Mouse (Mus musculus) cerebellum, postnatal 36 days (tissue): ENCODE measurements around the gene Zbtb20.

Experiments used
- DNase-seq, 2 experiments: peaks; one replicate each; pipeline ENCODE4 v3.0.0; 2021 to 2022; ENCODE audit warnings: mixed read lengths in 2 of 2

The Zbtb20 gene

DNA sequence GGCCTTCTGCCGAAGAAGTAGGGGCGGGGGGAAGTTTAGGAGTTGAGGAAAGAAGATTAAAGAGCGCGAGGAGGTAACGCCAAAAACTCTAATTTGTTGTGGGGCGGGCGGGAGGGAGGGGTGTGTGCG is at the start of gene Zbtb20:
Gene Zbtb20 (plus strand): TSS at position 30 of the 129 bp plus-strand sequence.
- no peak for DNase-seq

DNA sequence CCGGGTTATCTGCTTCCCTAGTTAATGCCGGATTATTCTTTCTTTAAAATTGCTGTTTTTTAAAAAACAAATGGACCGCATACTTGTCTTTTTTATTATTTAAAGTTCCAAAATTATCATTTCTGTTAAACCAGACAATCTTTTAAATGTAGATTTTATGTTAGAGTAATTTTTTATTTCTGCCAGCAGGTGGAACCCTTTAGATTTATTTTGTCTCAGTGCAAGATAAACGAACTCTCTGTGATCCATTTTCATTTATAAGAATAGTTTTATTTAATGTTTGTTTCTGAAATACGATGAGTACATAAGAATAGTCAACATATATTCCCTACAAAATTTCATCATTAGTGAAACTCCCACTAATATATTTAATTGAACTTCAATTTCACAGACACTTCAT is 39.7 kb upstream of the Zbtb20 start:
- no peak for DNase-seq

DNA sequence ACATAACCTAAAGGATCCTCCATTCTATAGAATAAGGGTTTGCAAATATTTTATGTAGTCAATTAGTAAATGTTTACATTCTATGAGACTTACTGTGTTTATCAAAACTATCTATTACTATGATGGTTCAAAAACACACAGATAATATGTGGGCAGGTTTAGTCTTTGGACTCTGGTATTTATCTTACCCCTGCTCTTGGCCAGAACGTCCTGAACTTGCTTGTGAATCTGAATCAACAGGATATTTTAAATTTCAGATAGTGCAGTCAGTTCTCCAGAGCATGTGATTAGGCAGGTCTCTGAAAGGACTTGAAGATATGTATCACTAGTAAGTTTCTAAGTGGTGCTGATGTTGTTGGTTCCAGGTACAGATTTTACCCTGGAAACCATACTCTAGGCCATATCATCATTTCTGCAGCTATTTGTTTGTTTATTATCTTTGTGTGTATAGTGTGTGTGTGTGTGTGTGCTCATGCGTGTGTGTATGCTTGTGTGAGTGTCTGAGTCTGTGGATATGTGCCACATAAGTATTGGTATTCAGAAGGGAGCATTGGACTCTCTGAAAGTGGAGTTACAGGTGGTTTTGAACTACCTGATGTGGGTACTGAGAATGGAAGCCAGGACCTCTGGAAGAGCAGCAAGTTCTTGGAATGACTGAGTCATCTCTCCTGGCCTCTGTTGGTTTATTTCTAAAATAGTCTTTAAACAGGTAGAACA is 39.1 kb upstream of the Zbtb20 start:
- no peak for DNase-seq

DNA sequence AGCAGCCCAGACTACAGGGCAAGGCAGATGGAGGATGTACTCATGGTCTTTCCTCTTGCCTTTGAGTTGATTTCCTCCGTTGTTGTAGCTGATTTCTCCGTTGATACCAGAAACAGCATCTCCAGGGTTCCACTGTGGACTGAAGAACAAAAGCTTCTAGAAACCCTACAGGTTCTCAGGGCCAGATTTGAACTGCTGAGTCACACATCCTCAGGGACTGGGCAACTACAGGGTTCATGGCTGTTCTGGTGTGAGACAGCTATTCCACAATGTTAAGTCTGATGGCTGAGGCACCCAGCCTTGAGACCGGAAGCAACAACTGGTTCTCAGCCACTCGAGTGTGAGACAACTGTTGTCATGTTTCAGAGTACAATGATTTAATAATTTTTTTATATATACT is 37.5 kb upstream of the Zbtb20 start:
- no peak for DNase-seq

DNA sequence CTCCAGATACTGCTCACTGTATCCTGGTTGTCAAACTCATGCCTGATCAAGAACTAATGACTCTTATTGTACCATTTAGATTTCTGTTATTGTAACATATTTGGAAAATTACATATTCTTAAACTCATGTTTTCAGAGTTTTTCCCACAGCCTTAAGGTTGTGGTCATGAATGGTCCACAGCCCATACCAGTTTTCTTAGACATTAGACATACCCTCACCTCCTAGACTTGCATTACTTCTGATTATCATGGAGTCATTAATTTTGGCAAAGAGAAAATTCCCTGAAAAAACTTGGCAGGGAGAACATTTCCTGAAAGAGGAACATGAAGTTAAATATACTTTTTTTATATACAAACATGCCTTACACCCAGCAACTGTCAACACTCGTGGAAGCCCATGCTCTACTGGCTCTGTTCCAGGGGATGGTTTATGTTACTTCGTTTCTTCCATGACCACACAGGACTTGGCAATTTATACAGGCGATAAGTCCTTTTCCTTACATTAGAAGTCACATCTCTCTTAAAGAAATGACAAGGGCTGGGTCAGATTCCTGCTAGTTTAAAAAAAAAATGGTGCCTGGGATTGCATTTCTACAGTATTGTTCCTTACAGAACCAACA is 18.0 kb upstream of the Zbtb20 start:
- DNase-seq: no peak

DNA sequence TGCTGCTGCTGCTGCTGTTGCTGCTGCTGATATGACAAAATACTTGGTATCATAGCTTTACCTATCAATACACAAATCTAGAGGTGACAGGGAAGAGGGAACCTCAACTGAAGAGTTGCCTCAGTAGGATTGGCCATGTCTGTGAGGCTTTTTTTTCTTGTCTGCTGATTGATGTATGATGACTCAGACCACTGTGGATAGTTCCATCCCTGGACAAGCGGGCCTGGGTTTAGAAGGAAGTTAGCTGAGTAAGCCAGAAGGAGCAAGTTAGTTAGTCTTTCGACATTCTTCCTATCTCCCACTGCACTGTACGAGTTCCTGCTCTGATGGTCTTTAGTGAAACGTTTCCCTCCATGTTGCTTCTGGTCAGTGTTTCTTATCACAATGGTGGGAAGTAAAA is 16.4 kb upstream of the Zbtb20 start:
- DNase-seq: no peak

DNA sequence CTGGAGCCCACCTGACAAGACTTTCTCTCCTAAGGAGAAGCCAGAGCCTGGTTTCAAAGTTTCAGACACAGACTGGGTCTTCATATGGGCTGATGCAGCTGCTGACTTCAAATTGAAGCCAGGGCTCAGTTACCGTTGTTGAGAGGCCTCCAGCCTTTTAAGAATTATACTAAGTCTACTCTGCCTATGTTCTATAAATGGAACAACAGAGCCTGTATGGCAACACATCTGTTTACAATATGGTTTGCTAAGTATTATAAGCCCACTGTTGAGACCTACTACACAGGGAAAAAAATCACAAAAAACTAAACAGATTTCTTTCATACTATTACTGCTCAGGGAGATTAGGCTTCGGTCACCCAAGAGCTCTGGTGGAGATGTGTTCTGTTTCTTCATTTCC is 12.4 kb upstream of the Zbtb20 start:
- DNase-seq: no peak

DNA sequence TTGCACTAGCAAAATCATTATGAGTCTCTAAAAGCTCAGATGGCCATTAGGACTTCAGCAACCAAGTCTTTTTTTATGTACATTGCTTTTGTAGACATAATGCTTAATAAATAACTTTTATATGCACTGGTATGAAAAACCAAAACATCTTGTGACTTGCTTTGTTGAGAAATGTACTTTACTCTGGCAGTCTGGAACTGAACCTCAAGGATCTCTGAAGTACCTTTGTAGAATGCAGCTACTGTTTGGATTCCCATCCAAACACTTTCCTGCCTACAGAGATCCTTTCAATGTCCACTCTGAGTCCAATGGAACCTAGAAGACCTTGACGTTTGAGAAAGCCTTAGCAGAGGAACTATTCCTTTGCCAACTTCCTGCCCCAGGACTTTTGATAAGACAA is 9.6 kb upstream of the Zbtb20 start:
- DNase-seq: no peak

DNA sequence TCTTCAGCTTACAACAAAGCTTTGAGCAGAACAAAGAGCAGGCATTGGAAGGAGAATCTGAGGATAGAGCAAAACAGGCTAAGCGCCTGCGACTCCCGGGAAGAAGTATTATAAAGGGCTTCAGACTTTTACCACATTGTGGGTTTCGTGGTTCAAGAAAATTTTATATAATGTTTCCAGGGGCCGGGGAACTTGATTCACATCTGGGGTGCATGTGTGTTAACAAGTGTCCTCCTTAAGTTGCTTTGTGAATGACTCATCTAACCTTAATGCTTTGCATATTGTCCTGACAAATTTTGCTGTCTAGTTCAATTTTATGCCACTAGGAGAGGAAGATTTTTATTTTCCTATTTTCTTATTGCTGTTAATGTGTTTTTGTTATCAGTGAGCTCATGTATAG is 3.6 kb upstream of the Zbtb20 start:
- no peak for DNase-seq

DNA sequence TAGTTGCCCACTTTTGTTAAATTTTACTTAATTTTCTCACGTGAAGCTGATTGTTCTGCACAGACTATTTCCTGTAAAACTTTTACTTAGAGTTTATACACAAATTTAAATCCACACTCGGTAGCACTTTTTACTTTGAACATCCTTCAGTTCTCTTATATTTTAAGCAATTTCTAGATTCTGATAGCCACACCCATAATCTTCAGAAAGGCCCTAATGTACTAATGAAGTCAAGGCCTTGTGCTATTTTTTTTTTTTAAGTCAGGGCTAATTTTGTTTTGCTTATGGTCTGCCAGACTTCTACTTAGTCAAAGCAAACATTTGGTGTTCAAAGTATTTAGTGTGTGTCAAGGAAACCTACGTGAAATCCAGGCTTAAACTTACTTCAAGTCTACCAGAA is 1.7 kb upstream of the Zbtb20 start:
- DNase-seq: no peak

DNA sequence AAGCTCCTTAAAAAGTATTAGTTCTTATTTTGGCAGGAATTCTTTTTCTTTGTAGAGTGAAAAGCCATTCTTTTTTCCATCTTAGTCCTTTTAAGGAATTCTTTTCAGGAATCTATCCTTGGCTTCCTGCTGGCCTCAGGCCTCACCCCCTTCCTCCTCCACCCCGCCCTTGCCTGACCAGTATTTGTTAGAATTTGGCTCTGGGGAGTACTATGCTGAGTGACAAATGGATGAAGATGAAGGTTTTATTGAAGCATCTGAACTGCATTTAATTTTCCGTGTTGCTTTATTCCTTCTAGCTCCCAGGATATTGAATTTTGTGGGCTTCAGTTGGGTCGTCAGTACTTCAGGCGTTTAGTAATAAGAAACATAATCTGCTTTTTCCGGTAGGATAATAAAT is 1.2 kb upstream of the Zbtb20 start:
- DNase-seq: peak in 1 of 2 experiments; percentile 31

DNA sequence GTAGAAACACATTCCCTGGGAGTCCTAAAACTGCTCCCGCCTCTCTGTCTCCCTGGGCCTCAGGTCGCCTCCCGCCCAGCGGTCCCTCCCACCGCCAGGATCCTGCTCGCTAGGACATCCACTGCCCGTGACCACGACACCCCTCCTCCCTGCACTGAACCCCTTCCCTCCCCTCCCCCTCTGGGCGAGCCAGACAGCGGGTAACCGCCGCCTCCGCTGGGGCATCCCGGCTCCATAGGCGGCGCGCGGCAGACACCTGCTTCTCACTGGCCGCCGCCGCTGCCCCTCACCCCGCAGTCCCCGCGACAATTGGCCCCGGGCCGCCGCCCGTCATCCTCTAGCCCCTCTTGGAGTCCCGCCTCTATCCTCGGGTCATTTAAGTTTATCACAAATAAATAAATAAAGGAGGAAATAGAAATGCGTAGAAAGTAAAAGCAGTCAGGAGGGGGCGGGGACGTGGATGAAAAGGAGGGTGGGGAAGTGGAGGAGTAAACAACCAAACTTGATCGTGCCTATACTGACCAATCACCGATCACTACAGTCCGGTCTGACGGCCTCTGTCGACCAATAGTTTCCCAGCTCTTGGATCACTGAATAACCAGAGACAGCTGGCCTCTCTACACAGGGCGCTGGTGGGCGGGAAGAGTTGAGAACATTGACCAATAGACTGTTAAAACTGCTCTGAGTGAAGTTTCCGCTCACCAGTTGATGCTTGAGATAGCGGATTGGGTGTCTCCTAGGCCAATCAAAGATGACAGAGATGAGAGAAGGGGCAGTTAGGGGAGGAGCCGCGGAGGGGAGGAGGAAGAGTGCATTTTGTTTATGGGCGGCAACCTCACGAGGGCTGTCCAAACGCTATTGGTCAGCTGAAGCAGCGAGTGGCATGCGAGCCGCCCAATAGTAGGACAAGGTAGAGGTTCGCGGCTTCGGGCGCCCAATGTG is 500 bp upstream of the Zbtb20 start:
- DNase-seq: peak; percentile 97 to 100

DNA sequence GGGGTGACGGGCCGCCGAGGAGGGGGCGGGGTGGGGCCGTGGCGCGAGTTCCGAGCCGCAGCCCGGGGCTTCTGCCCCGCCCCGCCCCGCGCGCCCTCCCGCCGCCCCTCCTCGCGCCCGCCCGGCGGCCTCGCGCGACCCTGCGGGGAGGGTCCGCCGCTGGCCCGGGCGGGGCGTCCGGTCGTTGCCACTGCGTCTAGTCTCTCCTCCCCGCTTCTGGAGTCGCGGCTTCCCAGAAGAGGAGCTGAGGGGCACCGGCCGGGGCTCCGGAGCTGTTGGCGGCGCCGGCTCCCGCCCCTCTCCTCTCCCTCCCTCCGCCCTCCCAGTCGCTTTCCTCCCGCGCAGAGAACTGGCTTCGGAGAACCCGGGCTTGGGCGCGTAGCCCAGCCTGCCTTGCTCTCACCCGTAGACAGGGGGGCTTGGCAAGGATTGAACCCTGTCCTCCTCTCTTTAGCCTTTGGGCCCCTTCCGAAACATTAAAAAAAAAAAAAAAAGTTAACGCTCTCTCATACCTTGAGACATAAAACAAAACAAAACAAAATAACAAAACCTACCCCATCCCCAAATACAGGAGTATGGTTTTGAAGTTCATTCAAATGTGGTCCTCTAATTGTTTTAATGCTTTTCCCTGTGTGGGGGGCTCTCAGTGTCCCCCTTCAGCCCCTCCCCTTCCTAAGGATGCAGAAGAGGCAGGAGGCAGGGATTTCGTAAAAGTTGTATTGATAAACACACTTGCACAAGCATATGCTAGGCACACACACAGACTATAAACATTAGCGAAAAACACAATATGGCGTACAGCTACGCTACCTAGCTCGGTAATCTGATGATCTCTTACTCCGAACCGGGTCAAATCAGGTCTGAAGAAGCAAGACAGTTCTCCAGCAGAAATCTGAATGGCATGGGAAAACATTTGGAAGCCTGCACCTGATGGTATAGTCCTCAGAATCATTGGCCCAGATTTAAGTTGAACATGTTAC is 630 bp downstream of the Zbtb20 start:
- peak; percentile 73 to 82 for DNase-seq

DNA sequence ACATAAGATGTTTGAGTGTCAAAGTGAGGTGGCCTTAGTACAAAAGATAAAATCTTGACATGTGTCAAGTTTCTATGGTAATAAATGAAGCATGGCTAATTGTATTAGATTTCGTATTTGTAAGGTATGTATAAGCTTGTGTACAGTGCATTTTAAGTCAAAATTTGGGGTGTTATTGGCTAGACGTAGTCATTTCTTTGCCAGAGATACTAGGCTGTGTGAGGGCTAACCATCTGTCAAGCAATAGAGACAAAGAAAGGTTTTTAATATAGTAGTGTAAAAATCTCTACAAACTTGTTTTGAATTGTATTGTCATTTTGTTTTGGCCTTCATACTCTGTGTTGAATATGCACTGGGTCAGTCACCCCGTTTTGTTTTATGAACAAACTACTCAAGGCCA is 4.4 kb downstream of the Zbtb20 start:
- DNase-seq: peak in 1 of 2 experiments; percentile 21

DNA sequence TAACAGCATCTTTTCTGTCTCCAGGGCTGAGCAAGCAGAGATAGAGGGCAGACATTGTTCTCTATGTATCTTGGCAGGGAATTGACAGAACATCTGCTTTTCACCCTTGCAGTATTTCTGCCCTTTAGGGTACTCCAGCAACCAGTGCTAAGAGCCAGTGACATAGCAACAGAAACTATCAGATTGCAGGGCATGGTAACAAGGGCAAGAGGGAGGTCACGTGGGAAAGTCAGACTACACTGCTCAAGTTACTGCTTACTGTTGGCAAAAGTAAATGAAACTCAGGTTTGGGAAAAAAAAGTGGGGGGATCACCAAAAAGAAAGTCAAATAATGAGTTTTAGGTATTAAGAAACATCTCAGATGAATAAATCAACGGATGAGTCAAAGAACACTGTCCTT is 9.9 kb downstream of the Zbtb20 start:
- DNase-seq: no peak

DNA sequence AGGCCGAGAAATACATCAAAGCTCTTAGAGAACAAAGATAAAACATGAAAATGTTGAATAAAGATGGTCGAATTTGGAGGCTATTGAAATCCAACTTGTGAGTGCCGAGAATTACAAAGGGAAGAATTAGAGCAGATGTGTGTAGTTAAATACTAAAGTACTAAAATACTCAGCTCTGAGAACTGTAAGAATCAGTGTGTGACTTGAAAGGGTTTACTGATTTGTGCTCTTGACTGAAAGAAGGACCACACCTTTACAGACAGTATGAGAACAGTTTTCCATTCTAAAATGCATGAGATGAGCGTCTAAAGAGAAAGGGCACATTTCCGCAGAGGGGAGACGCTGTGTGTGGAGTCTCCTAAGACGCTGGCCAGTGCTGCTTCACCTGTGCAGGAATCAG is 10.3 kb downstream of the Zbtb20 start:
- DNase-seq: no peak

DNA sequence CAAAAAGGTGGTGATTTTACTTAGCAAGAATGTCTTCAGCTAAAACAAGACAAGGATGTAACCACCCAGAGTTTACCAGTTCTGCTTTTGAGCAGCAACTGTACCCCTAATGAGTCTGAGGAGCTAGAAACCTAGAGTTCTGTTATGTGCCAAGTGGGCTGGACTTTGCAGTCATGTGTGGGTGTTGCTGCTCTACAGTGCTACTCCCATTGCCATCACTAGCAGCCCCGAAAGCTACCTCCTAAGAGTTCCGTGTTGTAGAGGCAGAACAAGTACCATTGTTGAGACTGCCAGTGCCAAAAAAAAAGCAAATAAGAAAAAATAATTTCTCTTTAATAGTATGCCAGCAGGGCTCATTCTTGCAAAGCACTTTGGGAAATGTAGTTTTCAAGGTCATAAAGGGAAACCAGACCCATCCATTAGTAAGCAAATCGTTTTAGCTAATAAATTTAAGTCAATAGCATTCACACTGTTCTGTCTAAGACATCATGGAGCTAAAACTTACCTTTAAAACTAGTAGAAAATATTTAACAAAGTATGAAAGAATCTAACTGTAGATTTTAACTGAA is 21.5 kb downstream of the Zbtb20 start:
- DNase-seq: no peak

DNA sequence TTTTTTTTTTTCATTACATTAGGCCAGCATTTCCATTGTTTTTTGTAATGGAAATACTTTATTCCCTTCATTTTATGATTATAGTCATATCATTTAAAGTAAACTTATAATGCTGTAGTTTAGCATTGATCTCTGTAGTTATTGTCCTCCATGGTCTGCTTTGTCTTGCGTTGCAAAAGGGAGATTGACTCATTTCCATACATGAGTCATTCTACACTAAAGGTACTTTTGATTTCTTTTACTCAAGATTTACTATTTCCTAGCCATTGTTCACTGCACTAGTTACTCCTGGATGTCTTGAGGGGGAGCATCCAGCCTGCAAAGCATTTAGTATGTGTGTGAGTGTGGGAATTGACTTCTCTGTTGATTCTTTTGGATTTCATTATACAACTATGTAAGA is 24.6 kb downstream of the Zbtb20 start:
- no peak for DNase-seq

DNA sequence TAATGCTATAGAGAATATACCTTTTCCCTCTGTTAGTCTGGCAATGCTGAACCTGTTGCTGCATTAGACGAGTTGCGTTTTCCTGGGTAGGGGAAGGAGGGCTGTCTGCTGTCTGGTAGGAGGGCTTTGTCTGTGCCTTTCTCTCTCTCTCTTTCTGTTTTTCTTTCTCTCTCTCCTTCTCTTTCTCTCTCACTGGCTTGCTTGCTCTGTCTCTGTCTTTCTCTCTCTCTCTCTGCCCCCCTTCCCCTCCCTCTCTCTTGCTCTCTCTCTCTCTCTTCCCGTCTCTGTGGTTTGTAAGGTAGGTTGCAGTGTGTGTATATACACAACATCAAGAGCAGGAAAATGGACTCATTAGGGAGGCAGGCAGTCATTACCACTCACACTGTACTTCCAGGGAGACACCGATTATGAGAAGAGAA is 31.6 kb downstream of the Zbtb20 start:
- peak in 1 of 2 experiments; percentile 38 for DNase-seq

DNA sequence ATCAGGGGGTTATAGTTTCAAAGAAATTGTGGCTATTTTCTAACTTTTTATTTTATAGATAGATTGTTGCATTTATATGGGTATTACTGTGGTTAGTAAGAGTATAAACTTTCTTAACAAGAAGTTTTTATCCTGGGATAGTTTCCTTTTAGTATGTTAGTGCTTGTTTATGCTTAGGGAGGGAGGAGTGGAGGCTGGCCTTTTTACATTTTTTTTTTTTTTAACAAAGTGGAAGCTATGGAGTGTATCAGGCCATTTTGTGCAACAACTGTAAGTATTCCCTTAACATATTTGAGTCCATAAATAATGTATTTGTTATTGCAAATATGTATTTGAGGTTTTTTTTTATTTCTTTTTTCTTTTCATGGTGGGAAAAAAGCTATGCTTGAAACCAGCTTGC is 32.7 kb downstream of the Zbtb20 start:
- no peak for DNase-seq

DNA sequence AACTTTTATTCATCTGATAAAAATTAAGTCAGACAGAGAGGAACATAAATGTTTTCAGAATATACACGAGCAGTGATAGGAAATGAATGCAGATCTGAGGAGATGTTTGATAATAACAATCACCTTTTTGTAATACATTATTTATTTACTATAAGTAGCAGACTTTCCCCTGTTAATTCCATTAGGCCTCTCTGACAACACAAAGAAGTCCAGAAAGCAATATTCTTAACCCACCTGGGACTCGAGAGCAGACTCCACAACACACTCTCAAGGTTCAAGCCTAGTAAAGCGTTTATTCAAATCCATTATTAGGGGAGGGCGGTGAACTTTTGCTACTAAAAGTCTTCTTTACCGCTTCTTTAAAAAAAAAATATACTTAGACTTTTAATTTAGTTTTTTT is 33.2 kb downstream of the Zbtb20 start:
- no peak for DNase-seq

DNA sequence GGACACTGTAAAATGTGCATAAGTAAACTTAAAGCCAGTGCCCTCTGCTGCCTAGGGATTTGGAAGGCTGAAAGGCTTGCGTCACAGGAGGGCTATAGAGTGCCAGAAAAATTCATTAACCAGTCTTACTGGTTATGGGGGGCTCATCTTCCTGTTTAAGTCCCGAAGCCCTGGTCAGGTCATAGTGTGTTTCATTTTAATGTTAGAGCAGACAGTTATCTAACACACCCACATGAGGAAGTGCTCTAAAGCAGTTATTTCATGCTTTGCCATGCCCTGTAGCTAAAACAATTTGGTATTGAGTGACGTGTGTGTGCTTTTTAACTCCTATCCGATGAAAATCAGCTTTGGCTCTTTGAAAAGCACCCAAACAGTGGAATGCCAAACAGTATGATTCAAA is 34.3 kb downstream of the Zbtb20 start:
- peak in 1 of 2 experiments; percentile 35 for DNase-seq

DNA sequence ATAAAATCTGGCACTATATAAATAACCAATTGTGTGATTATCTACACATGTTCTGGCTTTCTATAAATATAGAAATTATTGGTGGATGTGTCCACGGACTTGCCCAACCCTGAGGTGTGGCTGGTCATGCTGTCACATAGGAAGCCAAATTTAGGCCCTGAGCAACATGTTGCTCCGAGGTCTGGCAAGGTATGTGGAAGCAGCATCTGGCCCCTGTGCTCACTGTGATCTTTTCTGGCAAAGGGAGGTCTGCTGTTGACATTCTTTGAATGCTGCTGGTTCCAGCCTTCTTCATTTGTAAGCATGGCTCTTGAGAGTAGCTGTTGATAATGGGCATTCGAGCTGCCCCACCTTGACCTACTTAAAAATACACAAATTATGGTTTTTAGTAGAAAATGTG is 35.0 kb downstream of the Zbtb20 start:
- peak; percentile 54 to 56 for DNase-seq
